Mouse (Mus musculus): ENCODE measurements around the gene Fbxo17.

DNA sequence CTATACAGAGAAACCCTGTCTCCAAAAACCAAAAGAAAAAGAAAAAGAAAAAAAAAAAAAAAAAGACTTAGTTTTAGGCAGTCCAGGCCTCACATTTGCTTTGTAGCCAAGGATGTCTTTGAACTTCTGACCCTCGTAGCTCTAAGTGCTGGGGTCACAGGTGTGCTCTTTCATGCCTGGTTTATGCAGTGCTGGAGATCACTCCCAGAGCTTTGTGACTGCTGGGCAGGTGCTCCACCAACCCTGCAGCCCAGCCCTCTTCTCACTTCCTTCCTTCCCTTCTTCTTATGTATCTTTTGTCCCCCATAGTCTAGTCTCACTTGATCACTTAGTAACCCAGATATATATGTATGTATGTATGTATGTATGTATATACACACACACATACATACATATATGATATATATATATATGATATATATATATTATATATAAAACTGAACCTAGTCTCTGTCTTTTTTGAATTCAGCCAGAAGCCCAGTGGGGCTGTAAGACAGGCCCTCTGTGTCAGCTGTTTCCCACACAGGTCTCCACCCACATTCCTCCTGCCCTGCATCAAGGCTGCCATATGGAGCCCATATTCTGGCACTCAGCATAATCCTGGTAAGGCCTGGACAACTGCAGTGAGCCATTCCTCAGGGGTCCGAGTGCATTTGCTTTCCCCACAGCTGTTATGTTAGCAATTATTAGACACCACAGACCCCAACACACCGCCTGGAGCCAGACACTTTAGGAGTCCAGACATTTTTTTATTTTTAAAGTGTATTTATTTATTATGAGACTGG, 4.3 kb downstream of the Fbxo17 start:
- no peak for TF ChIP-seq CTCF (IDR thresholded peaks at IDR 0.05; ENCODE audit: low read depth, low read length)
- TF ChIP-seq POLR2AphosphoS5 (IDR thresholded peaks at IDR 0.05; ENCODE audit: insufficient replicate concordance, low read depth, low read length), result no peak
- no peak for TF ChIP-seq GATA1 (IDR thresholded peaks at IDR 0.05; ENCODE audit: borderline replicate concordance, low read length)
- TF ChIP-seq TAL1 (conservative IDR thresholded peaks at IDR 0.05; ENCODE audit: low read depth, low read length), result no peak
- TF ChIP-seq GATA2 (IDR thresholded peaks at IDR 0.05; ENCODE audit: borderline replicate concordance, low read depth, low read length), result no peak
